Mouse (Mus musculus): ENCODE results near the gene Prrt2. TPM values are rescaled to one million over a fixed set of nuclear protein-coding genes. Genes with fewer than 3 reads are reported as not detected.

Gene Prrt2
- total RNA-seq, 2 experiments from 2014 or later: 1.6 to 2.0 TPM

DNA sequence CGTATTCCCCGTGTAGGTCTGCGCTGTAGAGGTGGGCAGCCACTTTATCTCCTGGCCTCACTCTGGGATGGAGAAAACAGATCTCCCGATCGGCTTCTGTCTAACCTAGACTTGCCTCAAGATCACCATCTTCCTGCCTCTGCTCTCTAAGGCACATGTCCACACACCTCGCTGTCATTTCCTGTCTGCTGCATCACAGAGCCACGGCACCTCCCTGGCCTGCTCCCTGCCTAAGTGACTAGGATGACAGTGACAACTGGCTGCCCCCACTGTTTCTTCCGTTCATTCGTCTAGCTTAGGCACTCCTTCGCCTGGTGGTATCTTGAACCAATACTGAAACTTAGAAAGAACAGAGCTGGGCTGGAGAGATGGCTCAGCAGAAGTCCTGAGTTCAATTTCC lies 21.4 kb downstream of the Prrt2 start:
- DNase-seq: no peak

DNA sequence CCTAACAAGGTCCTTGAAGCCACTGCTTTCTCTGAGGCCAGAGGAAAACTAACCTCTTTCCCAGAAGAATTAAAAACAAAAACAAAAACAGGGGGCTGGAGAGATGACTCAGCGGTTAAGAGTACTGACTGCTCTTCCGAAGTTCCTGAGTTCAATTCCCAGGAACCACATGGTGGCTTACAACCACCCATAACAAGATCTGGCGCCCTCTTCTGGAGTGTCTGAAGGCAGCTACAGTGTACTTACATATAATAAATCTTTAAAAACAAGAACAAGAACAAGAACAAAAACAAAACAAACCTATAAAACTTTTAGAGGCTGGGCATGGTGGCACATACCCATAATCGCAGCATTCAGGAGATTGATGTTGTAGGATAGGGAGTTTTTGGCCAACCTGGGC lies 24.6 kb downstream of the Prrt2 start:
- no peak for DNase-seq

DNA sequence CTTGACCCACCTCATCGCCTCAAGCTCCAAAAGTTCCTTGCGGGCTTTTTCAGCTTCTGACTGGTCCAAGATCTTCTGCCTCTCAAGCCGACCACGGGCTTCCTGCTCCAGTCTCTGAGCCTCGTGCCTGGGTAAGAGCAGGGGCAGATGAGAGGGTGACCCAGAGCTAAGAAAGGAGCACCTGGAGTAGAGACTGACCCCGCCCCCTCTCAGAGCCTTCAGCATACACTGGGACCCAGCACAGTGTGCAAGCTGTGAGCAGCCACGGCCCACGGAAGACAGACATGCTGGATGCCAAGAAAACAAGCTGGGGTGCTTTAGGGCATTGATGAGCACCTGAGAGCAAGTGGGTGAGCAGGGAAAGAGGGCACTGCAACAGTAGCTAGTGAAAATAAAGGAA lies 32.2 kb downstream of the Prrt2 start:
- no peak for DNase-seq

DNA sequence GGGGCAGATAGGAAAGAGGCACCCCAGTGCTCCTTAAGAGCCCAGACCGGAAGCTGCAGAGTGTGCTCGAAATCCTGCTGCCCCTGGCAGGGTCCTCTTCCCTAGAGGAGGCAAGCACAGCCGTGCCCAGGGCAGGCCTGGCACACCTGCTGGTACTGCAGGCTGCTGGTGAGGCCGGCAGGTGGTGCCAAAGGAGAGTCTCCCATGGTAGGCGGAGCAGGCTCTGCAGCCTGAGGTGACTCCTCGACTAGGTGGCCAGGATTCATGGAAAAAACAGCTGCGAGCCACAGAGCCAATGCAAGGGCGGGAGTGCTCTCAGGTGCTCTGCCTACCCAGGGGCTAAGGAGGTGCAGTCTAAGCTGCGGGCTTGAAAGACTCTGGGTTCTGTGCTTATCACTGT lies 34.7 kb downstream of the Prrt2 start:
- peak; percentile 64 for DNase-seq

DNA sequence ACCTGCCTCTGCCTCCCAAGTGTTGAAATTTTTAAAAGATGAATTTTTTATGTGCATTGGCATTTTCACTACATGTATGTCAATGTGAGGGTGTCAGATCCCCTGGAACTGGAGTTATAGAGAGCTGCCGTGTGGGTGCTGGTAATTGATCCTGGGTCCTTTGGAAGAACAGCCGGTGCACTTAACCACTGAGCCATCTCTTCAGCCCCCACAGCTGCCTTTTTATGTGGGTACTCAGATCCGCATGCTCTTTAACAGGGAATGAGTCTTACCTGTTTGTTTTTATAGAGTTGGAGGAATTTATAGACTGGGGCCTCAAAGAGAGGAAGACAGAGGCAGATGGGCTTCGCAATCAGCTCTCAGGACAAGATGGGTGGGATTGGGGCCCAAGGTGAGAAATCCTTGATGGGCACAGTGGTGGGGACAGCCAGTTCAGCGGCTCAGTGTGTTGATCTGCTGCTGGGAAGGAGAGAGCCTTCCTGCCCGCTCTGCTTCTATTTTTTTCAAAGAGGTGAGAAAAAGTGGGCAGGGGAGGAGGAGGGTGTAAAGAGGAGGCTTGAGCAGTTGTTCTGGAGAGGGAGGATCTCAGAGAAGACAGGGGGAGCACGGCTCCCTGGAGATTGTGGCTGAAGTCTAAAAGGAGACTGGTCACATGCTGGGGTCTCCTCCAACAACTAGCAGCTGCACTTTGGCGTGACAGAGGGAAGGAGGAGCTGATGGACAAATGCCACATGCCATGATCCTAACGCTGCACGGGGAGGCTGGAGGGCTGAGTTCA lies 36.2 kb downstream of the Prrt2 start:
- no peak for DNase-seq

DNA sequence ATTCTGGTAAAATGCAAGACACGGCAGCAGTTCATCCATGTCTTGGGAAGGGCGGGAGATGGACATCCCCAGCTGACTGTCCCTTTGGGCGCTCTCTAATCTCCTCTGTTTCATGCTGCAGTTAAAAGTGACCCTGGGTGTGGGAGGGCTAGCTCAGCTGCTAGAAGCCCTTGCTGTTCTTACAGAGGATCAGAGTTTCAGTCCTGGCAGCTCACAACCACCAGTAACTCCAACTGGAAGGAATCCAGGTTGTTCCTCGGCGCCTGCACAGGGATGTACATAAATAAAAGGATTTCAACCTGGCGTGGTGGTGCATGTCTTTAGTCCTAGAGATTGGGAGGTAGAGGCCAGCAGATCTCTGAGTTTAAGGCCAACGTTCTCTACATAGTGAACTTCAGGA lies 37.9 kb downstream of the Prrt2 start:
- DNase-seq: no peak

DNA sequence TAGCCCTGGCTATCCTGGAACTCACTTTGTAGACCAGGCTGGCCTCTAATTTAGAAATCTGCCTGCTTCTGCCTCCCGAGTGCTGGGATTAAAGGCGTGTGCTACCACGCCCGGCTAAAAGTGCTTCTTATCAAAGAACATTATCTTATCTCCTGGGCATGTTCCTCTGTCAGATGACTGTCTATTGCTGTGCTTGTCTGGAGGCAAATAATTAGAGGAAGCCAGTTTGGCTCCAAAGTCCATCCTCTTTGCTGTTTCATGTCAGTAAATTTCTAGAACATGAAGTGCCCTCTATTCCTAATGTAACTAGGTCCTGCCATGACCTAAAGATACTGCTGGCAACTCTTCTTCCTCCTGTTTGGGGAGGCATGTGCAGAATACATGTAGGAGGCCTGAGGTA lies 39.0 kb downstream of the Prrt2 start:
- DNase-seq: no peak

DNA sequence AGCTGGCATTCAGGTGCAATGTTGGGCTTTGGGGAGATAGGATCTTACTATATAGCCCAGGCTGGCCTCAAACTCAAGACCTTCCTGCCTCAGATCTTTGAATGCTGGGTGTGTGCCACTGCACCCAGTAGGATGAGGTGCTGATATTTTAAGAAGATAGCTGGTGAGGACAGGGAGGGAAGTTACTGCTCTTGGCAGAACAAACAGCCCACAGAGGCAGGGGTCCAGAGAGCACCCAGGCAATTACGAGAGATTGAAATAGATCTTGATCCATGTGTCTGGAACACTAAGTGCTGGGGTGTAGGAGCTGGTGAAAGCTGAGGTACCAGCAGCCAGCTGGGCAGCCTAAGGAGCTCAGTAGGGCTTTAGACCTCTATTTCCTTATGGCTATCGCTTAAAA lies 39.4 kb downstream of the Prrt2 start:
- no peak for DNase-seq

DNA sequence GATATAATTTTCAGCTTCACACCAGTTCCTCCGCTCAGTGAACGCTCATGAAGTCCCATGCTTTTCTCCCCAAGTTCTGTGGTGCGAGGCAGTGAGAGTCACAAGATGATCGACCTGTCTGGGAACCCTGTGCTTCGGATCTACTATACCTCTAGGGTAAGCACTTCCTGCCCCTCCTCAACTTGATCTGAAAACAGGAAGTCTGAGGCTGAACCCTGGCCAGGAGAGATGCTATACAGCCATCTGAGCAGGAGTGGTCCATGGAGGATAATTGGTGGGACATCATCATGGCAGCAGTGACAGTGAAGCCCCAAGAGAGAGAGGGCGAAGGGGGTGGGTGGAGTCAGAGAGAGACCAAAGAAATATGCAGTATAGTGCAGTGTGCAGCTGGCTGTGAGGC lies 42.2 kb downstream of the Prrt2 start:
- DNase-seq: no peak

DNA sequence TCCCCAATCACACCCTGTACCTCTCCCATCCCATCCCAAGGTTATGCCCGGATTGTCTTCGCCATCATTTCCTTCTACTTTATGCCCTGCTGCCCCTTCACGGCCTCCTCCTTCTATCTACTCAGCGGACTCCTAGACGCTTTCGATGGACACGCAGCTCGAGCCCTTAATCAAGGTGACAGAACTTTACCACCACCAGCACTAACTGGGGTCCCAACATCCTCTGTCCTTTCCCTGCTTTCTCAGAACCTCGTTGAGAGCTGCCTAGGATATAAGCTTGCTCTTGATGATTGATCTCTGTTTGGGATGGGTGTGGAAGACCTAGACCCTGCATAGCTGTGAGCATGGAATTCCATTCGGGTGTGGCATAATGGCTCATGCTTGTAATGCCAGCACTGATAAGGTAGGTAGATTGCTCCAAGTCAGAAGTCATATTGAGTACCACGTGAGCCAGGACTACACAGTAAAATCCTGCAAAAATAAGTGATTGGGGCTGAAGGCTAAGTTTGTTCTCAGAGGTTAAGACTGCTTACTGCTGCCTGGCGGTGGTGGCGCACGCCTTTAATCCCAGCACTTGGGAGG lies 44.0 kb downstream of the Prrt2 start:
- DNase-seq: no peak

DNA sequence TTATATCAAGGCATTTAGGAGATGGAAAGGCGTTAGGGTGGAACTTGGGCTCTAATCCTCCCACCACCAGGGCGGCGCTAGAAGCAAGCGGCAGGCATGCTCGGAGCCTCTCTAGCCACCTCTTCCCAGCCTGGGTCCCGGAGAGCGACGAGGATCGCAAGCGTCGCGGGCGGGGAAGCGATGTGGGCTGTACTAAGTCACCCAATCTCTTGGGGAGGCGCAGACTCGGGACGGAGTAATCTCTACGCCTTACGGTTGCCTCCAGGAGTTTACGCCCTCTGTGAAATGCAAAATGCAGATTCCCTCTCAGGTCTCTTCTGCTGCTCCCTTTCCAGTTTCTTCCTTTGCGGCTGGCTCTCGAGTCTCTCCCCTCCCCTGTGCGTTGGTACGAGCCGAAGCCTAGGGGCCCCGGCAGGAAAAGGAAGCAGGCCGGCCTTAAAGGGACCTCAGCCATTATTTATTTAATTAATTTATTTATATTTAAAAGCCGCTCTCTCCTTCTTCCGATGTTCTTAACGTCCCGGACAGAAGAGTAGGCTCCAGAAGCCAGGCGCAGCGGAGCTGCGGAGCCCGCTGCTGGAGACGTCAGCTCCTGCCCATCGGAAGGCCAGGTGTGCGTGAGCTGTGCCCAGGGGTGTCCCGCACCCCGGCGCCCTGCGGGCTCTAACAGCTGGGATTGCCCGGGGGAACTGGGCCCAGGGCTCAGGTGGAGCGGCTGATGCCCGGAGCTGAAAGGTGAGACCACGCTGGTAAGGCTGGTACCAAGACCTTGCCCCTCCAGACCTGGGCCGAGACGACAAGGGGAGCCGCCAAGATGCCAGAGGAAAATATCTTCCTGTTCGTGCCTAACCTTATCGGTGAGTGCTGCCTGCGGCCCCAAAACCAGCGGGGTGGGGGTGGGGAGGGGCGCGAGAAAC lies 44.8 kb downstream of the Prrt2 start, which contains the start of gene Cdiptos:
TSS of gene Cdiptos (minus strand) at position 149 of the 917 bp plus-strand sequence.
- DNase-seq: peak; percentile 98

DNA sequence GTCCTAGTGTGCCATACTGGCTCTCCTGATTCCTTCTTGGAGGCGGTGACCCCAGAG lies 45.3 kb downstream of the Prrt2 start, which contains the start of gene Cdipt:
TSS of gene Cdipt (plus strand) at position 22 of the 57 bp plus-strand sequence.
- DNase-seq: no peak

DNA sequence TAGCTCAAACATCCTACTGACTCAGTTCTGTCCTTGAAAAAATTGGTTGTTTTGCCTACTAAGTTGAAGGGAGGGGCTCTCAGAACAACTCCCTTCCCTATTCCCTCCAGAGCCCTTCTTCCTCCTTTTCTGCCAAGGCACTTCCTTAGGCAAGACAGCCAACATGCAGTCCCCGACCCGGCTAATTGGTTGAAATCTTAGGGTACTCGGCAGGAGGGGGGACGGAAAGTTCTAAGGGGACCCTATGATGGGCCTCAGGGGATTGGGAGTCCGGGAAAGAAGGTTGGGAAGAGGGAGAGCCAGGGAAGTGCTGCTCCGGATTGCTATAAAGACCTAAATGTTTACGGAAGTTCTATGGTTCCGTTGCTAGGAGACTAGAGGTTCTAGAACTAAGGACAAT lies 45.5 kb downstream of the Prrt2 start:
- DNase-seq: peak; percentile 19

Small RNA genes within 50 kb of the gene (microRNA-seq; reads per million reads assigned to microRNA genes)
- gene Gm44343: 0 reads per million in 2 experiments

Other genes starting within 250 kb of the Prrt2 start
- gene Ypel3, start 244.3 kb downstream of the Prrt2 start, total RNA-seq (2021): 10 to 100 TPM; 31.8 to 34.0 TPM
- gene Tbx6, start 239.7 kb downstream of the Prrt2 start, total RNA-seq (2021): under 1 TPM in 1 of 2 experiments, not detected in 1; 0.26 TPM
- 10 to 100 TPM; 67.6 to 76.6 TPM for gene Ppp4c, start 228.7 kb downstream of the Prrt2 start, total RNA-seq (2021)
- gene Fam57b, start 223.5 kb downstream of the Prrt2 start, total RNA-seq (2021): 1 to 10 TPM; 7.7 to 9.3 TPM
- gene 4930451I11Rik, start 189.6 kb downstream of the Prrt2 start, total RNA-seq (2021): not detected
- gene Doc2a, start 173.8 kb downstream of the Prrt2 start, total RNA-seq (2021): not detected
- gene Hirip3, start 159.2 kb downstream of the Prrt2 start, total RNA-seq (2021): 10 to 100 TPM; 22.8 to 26.1 TPM
- gene Ino80e, start 158.8 kb downstream of the Prrt2 start, total RNA-seq (2021): 10 to 100 TPM; 33.5 to 34.1 TPM
- gene Taok2, start 136.5 kb downstream of the Prrt2 start, total RNA-seq (2021): 10 to 100 TPM; 65.0 to 66.5 TPM
- 10 to 100 TPM; 12.9 to 14.7 TPM for gene Tmem219, start 98.3 kb downstream of the Prrt2 start, total RNA-seq (2021)
- 10 to 100 TPM; 10.4 to 10.7 TPM for gene Kctd13, start 92.3 kb downstream of the Prrt2 start, total RNA-seq (2021)
- under 1 TPM in 1 of 2 experiments, not detected in 1; 0.36 TPM for gene Asphd1, start 71.6 kb downstream of the Prrt2 start, total RNA-seq (2021)
- gene Sez6l2, start 70.6 kb downstream of the Prrt2 start, total RNA-seq (2021): 10 to 100 TPM; 18.6 to 21.2 TPM
- 10 to 100 TPM; 69.2 to 72.1 TPM for gene Cdipt, start 45.3 kb downstream of the Prrt2 start, total RNA-seq (2021)
- under 1 TPM; 0.24 to 0.29 TPM for gene Cdiptos, start 45.1 kb downstream of the Prrt2 start, total RNA-seq (2021)
- gene Mvp, start 6.6 kb downstream of the Prrt2 start, total RNA-seq (2021): 10 to 100 TPM; 27.2 to 28.4 TPM
- gene Pagr1b, start 4.7 kb downstream of the Prrt2 start, total RNA-seq (2021): 1 to 10 TPM; 1.2 to 1.9 TPM
- gene Pagr1a, start 3.9 kb downstream of the Prrt2 start, total RNA-seq (2021): 10 to 100 TPM; 10.4 to 14.8 TPM
- 10 to 100 TPM; 10.0 to 18.2 TPM for gene Gm42742, start 114 bp downstream of the Prrt2 start, total RNA-seq (2021)
- gene Maz, start 5.8 kb upstream of the Prrt2 start, total RNA-seq (2021): 100 to 1,000 TPM; 152 TPM
- gene Kif22, start 21.3 kb upstream of the Prrt2 start, total RNA-seq (2021): 10 to 100 TPM; 43.2 to 48.6 TPM
- gene Zg16, start 66.1 kb upstream of the Prrt2 start, total RNA-seq (2021): not detected
- under 1 TPM; 0.71 to 0.74 TPM for gene AI467606, start 70.1 kb upstream of the Prrt2 start, total RNA-seq (2021)
- under 1 TPM; 0.19 to 0.20 TPM for gene Qprt, start 101.0 kb upstream of the Prrt2 start, total RNA-seq (2021)
- gene Spn, start 116.6 kb upstream of the Prrt2 start, total RNA-seq (2021): under 1 TPM; 0.38 to 0.67 TPM
- gene Cd2bp2, start 174.8 kb upstream of the Prrt2 start, total RNA-seq (2021): 10 to 100 TPM; 57.3 to 57.7 TPM
- 10 to 100 TPM; 41.0 to 42.5 TPM for gene Tbc1d10b, start 187.3 kb upstream of the Prrt2 start, total RNA-seq (2021)
- 10 to 100 TPM in 1 of 2 experiments, 1 to 10 TPM in 1; 3.1 to 33.0 TPM for gene Mylpf, start 187.7 kb upstream of the Prrt2 start, total RNA-seq (2021)
- 10 to 100 TPM in 1 of 2 experiments, 1 to 10 TPM in 1; 9.2 to 10.8 TPM for gene Zfp553, start 211.8 kb upstream of the Prrt2 start, total RNA-seq (2021)
- 10 to 100 TPM; 11.2 to 12.1 TPM for gene Sept1, start 211.9 kb upstream of the Prrt2 start, total RNA-seq (2021)
- gene Zfp771, start 223.1 kb upstream of the Prrt2 start, total RNA-seq (2021): 10 to 100 TPM; 11.6 to 14.2 TPM
- gene Dctpp1, start 239.5 kb upstream of the Prrt2 start, total RNA-seq (2021): 10 to 100 TPM; 62.0 to 64.5 TPM